Mouse (Mus musculus) lung, postnatal 25 days (tissue): ENCODE results near the gene Usp33.

Source experiments
- DNase-seq: peaks from one replicate; pipeline ENCODE4 v3.0.0; 2022; ENCODE audit warnings: low spot score

Gene Usp33

DNA sequence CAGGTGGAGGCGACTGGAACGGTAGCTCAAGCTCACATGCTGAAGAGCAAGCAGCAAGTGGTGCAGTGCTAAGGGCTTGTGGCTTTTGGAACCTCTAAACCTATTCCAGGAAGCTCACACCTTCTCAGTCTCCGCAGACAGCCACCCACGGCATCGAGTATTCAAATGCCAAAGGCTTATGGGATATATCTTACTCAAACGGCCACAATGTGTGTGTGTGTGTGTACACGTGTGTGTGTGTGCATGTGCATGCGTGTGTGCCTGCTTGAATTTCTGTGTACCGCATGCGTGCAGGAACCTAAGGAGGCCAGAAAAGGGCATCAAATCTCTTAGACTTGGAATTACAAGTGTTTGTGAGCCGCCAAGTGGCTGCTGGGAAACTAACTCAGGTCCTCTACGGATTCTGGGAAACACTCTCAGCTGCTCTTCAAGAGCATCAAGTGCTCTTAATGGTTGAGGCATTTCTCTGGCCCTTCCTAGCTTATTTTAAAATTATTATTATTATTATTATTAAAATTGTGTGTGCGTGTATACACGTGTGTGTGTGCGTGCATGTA lies 3.2 kb upstream of the Usp33 start:
- peak; percentile 62 for DNase-seq

DNA sequence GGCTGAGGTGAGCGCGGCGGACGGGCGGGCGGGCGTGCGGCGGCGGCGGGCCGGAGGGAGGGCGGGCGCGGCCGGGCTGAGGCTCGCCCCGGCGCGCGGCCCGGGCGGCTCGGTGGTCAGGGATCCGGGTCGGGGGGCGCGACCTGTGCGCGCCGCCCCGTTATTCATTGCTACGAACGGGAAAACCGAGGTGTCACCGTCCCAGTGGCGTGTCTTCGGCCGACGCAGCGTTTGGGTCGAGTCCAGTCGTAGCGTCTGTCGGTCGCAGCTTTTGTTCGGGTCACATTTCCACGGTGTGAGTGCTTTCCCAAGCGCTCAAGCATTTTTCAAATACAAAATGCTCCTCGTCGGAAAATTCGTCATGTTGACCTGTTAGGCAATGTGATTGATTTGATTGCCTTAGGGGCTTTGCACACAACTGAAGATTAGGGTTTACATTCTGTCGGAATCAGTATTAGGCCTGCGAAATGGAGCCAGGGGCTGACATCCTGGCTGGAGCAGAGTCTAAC lies 409 bp downstream of the Usp33 start:
- DNase-seq: peak; percentile 17

DNA sequence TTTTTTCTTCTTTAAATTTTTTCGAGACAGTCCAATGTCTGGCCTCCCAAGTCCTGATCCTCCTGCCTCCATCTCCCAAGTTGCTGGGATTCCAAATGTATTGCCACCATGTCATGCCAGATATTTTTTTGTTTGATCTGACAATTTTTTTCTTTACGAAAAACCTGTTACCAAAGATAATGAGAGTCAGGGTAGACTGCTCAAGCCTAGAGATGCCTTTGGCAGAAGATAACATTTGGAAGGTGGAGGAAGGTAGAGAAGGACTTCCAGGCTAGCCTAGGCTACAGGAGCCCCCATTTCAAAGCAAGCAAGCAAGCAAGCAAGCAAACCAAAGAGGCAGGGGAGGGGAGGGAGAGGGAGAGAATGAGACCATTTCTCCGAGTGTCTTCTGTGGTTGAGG lies 949 bp downstream of the Usp33 start:
- DNase-seq: no peak

DNA sequence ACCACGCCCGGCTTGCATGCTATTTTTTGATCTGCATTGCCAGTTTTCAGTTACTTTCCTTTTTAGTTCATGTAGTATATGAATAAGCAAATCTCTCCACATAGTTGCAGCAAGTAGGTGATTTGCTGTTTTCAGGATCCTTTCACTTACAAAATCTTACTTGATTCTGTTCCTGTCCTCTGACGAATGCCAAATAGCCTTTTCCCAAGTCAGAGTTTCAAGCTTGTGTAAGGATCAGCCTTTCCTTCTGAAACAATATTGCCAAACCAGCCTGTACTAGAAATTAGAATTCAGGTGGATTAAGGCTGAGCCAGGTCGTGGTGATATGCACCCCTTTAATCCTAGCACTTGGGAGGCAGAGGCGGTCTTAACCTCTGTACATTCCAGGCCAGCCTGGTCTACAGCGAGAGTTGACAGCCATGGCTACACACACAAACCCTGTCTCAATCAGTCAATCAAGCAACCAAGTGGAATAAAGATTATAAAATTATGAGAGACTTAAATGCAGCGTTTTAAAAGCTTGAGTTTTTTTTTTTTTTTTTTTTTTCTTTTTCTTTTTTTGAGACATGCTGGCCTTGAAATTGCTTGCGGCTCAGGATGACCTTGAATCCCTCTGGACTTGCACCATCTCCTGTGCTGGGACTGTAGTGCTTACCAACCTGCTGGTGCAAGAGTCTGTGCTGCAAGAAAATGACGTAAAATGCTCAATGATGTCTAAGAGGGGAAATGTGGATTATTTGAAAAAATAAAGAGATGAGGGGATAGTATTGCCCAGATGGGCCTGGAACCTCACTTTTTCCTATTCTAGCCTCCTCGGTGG lies 1.9 kb downstream of the Usp33 start:
- DNase-seq: no peak

DNA sequence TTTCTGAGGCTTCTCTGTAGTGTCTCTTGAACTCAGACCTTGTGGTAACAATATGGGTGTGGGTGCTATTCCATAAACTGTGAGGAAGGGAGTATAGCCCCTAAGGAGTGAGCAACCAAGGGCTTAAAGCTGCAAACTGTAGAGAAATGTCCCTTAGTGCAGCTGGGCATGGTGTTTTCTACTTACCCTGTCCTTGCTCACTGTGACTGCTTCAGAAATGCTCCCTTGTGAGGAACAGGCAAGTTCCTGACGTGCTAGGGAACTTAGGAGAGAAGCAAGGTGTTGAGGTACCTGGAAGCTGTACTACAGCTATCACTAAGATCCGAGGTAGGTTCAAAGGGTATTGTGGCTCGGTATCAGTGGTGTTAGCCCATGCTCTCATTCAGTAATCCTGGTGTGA lies 4.2 kb downstream of the Usp33 start:
- no peak for DNase-seq

DNA sequence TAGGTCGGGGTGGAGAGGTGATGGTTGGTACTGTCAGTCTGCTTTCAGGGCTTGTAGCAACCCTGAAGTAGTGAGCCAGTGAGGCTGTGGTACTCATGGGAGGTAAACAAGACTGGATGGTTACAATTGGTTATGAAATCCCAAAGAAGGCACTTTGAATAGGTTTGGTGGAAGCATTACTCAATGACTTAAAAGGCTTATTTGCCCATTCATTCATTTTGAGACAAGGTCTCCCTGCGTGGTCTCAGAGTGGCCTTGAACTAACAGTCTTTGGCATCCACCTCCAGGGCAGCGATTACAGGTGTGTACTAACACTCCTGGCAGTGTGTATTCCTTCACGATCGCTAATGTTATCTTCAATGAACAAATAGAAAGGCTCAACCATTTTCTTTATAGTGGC lies 4.7 kb downstream of the Usp33 start:
- DNase-seq: peak; percentile 14

DNA sequence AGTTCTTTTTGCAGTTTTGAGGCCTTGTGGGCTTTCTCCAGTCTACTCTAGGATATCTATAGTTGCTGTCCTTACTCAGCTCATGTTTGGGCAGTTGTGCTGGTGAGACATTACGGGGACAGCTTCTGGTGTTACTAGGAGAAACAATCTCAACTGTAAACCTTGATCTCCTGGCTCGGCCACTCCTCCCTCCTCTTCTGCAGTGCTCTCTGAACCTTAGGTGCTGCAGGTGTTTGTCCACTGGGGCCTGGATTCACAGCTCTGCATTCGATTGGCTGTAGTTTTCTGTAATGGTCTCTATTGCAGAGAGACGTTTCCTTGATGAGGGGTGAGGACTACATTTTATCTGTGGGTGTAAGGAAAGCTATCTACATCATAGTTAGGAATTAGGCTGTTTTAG lies 6.0 kb downstream of the Usp33 start:
- DNase-seq: no peak

DNA sequence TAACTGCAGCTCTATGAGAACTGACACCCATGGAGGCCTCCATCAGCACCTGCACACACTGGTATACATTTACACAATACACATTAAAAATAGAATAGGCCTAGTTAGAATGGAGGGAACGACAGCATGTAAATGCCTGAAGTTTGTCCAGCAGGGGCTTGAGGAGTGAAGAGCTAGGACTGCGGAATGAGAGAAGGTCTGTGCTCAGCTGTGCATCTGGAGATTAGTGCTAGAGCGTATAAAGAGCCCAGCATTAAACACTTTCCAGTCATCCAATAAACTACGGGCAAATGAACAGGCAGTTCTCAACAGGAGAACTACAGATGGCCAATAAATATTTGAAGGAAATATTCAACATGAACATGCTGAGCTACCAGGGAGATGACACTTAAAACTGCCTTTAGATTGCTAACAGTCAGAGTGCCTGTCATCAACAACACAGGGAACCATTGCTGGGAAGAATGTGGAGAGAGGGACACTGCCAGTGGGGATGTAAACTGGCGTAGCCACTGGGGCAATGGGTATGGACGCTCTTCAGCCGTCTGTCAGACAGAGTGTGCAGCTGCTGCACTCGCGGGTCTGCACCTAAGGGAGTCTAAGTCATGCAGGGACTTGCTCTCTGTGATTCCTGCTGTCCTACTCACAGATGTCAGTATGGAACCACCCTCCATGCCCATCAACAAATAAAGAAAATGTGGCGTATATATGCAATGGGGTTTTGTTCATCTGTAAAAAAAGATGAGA lies 7.3 kb downstream of the Usp33 start:
- DNase-seq: no peak

DNA sequence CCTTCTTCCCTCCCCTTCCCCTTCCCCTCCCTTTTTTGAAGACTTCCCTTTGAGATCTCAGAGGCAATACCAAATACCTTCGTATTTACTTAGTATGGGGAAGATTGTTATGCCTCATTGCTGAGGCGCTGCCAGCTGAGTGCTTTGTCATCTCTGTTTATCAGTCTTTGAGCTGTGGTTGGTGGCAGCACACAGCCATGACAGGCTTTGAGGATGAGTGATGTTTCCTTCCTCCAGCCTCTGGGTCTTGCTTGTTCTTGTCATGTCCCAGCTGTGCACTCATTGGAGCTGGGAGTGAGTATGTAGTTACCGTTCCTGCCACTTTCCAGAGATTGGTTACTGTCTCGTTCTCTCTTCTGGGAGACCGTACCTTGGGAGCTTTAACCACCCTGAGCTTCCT lies 9.1 kb downstream of the Usp33 start:
- peak; percentile 71 for DNase-seq

DNA sequence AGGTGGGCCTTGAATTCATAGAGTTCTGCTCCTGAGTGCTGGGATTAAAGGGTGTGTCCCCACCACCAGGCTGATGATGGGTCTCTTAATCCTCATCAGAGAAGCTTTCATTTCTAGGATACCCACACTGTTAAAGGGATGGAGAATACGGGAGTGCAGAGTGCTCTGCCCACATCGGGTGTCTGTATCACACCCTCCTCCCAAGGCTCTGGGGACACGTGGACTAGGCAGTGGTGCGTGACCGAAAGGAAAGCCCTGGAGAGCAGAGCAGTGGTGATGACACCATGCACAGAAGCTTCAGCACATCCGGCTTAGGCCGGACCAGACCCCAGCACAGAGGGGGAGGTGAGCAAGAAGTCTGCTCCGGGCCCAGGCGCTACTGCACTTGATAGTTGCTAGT lies 10.5 kb downstream of the Usp33 start:
- DNase-seq: no peak

DNA sequence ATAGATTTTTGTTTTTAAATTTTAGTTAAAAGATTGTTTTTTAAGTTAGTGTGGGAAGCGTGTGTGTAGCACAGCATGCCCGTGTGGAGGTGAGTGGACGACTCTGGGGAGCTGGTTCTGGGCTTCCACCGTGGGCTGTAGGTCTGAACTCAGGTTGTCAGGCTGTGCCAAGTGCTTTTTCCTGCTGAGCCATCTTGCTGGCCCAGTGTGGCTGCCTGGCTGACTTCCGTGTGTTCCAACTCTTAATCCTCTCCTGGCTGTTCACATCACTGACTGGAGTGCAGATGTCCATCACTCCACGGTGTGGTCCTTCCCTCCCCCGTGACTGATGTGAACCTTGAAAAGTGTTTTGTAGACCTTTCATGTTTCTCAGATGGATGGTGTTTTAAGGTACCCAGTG lies 12.9 kb downstream of the Usp33 start:
- no peak for DNase-seq

DNA sequence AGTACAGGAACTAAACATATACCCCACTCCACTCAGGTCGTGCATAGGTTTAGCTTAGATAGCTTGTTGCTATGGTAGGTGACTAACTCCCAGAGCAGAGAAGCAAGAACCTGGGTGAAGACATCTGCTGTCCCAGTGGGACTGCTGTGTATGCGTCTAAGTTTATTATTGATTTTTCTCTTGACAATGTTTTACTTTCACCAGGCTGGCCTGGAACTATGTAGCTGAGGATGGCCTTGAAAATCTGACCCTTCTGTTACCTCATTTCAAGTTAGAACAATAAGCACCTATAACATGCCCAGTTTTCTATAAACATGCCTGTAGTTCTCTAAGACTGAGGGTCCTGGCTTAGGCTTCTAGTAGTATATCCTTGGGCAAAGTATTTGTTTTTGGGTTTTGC lies 17.9 kb downstream of the Usp33 start:
- DNase-seq: no peak

DNA sequence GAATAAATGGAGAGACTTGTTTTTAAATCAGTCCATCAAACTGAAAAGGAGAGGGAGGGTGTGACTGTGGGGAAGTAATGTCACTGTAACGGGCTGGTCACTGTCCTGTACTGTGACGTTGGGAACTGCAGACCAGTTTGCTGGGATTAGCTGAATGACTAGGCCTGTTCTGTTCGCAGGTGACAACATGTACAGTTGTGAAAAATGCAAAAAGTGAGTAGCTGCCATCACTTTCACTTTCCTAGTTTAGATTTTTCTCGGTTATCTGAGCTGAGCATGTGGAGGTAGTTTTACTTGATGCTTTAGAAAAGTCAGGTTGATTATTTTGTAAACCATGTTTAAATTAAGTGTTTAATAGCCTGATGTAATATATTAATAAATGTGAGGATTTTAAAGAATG lies 29.8 kb downstream of the Usp33 start:
- DNase-seq: no peak

DNA sequence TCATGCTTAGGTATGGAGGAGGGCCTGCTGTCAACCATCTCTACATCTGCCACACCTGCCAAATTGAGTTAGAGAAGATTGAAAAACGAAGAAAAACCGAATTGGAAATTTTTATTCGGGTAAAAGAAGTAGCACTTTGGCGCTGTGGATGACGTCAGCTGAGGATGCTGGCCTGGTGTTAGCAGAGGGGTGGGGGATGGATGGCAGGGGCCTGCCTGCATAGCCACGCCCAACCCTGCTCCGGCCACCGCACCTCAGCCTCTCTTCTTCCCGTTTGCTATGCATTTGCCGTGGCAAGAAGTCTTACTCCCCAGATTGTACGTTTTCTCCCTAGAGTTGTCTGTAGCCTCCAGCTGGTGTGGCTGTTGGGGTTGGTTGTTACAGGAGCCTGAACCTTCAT lies 37.8 kb downstream of the Usp33 start:
- DNase-seq: no peak

DNA sequence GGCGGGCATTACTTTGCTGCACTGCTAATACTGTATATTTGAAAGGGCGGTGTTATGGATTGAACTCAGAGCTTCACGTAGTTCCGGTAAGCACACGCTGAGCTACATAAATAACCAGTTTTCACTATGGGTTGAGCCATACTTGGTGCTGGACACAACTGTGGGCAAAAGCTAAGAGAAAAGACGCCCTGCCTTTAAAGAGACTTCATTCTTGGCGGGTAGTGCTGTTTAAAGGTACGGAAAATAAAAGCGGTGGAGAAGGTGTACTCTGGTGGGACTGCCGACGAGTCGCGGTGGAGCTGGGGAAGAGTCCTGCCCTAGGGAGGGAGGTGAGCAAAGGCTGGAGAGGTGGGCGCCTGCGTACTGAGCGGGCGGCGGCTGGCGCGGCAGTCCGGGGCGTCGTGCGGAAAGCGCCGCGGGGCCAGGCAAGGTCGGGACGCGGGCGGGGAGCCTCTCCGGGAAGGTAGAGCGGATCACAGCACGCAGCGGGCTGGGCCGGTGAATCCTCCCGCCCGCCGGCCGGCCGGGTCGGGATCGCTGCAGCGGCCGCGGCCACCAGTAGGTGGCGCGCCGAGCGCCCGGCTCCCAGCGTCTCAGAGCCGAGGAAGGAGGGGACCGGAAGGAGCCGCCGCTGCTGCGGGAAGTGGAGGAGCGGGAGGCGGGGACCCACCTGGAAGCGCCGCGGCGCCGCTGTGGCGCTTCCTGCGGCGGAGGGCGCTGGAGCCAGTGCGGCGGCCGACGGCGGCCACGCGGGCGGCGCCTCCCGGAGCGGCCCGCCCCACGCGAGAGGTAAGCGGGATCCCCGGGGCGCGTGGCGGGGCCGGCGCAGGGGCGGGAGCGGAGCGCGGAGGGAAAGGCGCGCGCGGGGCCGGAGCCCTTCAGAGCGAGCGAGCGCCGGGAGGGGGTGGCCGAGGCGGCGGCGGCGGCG lies 49.3 kb downstream of the Usp33 start, which contains the start of gene Zzz3:
Gene Zzz3, plus strand, starts transcription at position 124 of the 928 bp plus-strand sequence.
- DNase-seq: peak; percentile 93

DNA sequence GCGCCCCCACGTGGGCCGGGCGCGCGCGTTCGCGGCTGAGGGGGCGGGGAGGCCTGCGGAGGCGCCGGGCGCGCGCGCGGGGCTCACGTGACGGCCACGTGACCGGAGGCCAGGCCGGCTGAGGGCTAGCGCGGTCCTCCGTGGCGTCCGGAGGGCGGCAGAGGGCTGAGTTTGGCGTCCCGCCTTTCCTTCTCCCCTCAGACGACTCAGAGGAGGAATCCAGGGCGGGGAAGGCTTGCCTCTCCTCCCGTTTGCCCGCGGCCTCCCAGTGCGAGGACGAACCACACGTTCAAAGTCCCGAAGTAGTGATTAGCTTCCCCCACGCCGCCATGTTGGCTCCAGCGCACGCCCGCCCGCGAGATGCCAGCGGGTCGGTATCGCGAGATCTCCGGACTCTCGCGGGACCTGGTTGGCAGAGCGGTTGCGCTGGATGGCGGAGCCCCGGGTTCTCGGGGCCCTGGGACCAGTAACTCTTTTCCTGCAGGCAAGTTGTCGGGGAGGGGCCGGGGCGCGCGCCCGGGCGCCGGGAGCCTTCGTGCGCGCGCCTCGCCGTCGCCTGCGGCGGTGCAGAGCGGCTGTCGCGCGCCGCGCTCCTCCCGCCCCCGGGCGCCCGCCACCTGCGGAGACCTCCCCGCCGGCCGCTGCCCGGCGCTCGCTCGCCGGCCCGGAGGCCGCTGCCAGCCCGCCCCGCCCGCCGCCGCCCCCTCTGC lies 50.2 kb downstream of the Usp33 start:
- DNase-seq: peak; percentile 98

DNA sequence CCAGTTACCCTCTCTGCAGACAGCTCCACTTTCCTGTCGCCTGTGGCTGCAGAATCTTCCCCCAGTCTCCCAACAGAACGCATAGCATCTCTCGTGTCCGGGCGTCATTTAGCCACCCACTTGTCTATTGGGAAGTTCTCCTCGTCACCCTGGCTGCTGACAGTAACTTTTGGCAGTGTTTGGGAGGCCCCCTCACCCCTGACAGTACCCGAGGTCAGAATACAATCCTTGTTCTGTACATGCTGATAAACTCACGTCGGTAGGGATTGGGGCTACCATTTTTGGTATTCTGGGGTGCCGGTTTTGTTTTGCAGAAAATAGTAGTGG lies 50.7 kb downstream of the Usp33 start:
- no peak for DNase-seq

DNA sequence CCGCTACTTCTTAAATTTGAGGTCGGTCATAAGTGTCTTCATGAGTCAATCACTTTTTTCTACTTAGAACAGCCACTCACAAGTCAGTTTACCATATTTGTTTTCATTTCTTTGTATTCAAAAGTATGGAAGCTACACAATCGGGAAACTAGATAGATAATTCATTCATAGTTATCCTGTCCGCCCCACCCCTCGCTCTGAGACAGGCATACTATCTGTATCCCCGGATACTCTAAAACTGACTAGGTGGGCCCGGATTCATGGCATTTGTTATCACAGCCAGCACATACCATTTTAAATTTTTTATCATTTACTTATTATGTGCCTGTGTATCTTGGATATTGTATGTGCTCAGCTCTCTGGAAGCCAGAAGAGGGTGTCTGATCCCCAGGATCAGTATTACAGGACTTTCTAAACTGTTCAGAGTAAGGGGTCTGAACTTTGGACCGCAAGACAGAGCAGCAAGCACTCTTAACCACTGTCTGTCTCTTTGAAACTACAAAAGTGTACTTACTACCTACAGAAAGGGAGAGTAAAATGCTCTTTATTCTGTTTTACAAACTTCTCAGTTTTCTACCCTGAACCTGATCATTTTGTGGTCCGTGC lies 51.2 kb downstream of the Usp33 start:
- no peak for DNase-seq

DNA sequence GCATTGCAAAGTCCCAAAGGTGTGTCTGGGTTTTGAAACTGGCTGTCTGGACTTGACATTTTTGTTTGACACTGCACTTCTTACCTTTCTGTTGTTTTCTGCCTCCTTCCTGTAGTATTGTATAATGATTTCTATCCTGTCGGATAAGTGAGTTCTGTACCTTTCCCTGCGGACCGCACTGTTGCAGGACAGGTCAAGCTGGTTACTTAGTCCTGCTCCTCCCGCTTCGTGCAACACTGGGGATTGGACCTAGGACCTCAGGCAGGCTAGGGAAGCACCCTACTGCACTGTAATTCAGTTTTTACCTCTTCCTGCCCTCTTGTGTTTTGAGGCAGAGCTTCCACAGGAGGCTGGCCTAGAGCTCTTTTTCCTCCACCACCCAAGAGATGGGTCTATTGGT lies 54.2 kb downstream of the Usp33 start:
- peak; percentile 10 for DNase-seq

DNA sequence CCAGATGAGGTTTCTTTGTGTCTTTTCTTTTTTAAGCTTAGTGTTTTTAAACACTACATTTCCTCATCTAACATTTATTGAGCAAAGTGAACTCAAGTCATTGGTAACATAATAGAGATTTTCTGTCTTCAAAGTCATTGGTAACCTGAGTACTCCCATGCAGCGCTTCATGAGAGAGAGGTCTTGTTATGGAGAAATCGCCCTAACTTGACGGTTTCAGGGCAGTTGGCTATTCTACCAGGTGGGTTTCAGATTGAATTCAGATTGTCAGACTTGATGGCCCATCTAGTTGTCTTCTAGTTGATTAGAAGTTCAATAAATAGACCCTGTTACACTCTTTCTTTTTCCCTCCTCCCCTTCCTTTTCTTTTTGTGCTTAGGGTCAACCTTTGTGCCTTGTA lies 54.6 kb downstream of the Usp33 start:
- no peak for DNase-seq
